Mouse (Mus musculus) heart, postnatal 0 days (tissue): ENCODE measurements around the gene Cct7.

Experiments used
- CTCF ChIP-seq: IDR thresholded peaks from 2 replicates; pipeline ENCODE4 v1.5.1; 2016; ENCODE audit warnings: antibody characterized with exemption, control low read depth, low read depth
- EP300 ChIP-seq: IDR thresholded peaks from 2 replicates; pipeline ENCODE4 v1.6.1; 2016; ENCODE audit warnings: antibody characterized with exemption, low read depth

DNA sequence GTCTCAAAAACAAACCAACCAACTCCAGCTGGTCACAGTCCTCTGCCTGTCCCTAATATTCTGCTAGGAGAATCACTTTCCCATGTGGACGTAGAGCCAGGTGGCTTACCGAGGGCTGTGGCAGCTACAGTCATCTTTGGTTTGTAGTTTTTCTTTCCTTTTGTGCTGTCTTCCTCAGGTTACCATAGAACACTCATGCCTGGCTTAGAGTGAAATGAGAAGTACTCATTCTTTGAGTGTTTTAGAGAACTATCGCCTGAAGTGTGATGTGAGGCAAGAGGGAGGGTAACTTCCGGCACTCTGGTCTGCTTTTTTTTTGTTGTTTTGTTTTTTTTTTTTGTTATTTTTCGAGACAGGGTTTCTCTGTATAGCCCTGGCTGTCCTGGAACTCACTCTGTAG, 17.4 kb upstream of the Cct7 start:
- no peak for TF ChIP-seq CTCF
- TF ChIP-seq EP300, result no peak
